Mouse (Mus musculus): ENCODE data around the gene Rftn1. TPM values are rescaled to one million over a fixed set of nuclear protein-coding genes. Genes with fewer than 3 reads are reported as not detected.

Rftn1 gene
- total and polyA plus RNA-seq, 2 experiments: 2.6 to 3.1 TPM

GRCm38 (mm10) chr17:50021400-50021799 lies 169.1 kb downstream of the Rftn1 start:
- TF ChIP-seq POLR2A (IDR thresholded peaks at IDR 0.05; ENCODE audit: extremely low read depth, insufficient read depth, low read length) (no peak), CTCF (IDR thresholded peaks at IDR 0.05; ENCODE audit: low read depth, low read length) (no peak)
- 52% methylated on average over 4 of the region's 4 CpGs for WGBS
- H3K79me2 ChIP-seq (ENCODE audit: control insufficient read depth, insufficient read depth, low read length): no peaks in the 10 kb centered on the region
- H3K27me3 ChIP-seq (ENCODE audit: control insufficient read depth, insufficient read depth, low read length): no peaks in the 10 kb centered on the region
- no peak for DNase-seq (ENCODE audit: extremely low read depth, low read depth, low spot score)
- H3K4me1 ChIP-seq (ENCODE audit: control insufficient read depth, insufficient read depth, low read length): no peaks in the 10 kb centered on the region
- H3K27ac ChIP-seq (replicated peaks; ENCODE audit: insufficient read depth, low read depth, low read length): no peak overlapping the region
- no peak overlapping the region for H3K9ac ChIP-seq (ENCODE audit: low read depth, low read length)
- no peaks in the 10 kb centered on the region for H3K36me3 ChIP-seq (ENCODE audit: control insufficient read depth, insufficient read depth, low read length)
- no peak overlapping the region for H3K4me3 ChIP-seq (ENCODE audit: insufficient read depth, low read depth, low read length)

GRCm38 (mm10) chr17:50020211-50021001 lies 170.1 kb downstream of the Rftn1 start:
- H3K9ac ChIP-seq (ENCODE audit: low read depth, low read length): no peak overlapping the region
- H3K27ac ChIP-seq (replicated peaks; ENCODE audit: insufficient read depth, low read depth, low read length): no peak overlapping the region

GRCm38 (mm10) chr17:50019819-50020210 lies 170.7 kb downstream of the Rftn1 start:
- Histone ChIP-seq H3K27ac (replicated peaks; ENCODE audit: insufficient read depth, low read depth, low read length) (no peak overlapping the region), H3K79me2 (ENCODE audit: control insufficient read depth, insufficient read depth, low read length) (no peaks in the 10 kb centered on the region), H3K27me3 (ENCODE audit: control insufficient read depth, insufficient read depth, low read length) (no peaks in the 10 kb centered on the region), H3K36me3 (ENCODE audit: control insufficient read depth, insufficient read depth, low read length) (no peaks in the 10 kb centered on the region), H3K4me3 (ENCODE audit: insufficient read depth, low read depth, low read length) (no peak overlapping the region), H3K9ac (ENCODE audit: low read depth, low read length) (no peak overlapping the region), H3K4me1 (ENCODE audit: control insufficient read depth, insufficient read depth, low read length) (no peaks in the 10 kb centered on the region)
- 87% methylated on average over 3 of the region's 3 CpGs for WGBS
- TF ChIP-seq POLR2A (IDR thresholded peaks at IDR 0.05; ENCODE audit: extremely low read depth, insufficient read depth, low read length) (no peak), CTCF (IDR thresholded peaks at IDR 0.05; ENCODE audit: low read depth, low read length) (no peak)
- no peak for DNase-seq (ENCODE audit: extremely low read depth, low read depth, low spot score)

More at GRCm38 (mm10) chr17:50020211-50021001, 170.1 kb downstream of the Rftn1 start:
- no peaks in the 10 kb centered on the region for H3K4me1 ChIP-seq (ENCODE audit: control insufficient read depth, insufficient read depth, low read length)
- H3K27me3 ChIP-seq (ENCODE audit: control insufficient read depth, insufficient read depth, low read length): no peaks in the 10 kb centered on the region
- H3K4me3 ChIP-seq (ENCODE audit: insufficient read depth, low read depth, low read length): no peak overlapping the region
- 72% methylated on average over 16 of the region's 16 CpGs for WGBS
- no peaks in the 10 kb centered on the region for H3K36me3 ChIP-seq (ENCODE audit: control insufficient read depth, insufficient read depth, low read length)
- H3K79me2 ChIP-seq (ENCODE audit: control insufficient read depth, insufficient read depth, low read length): no peaks in the 10 kb centered on the region
- no peak for DNase-seq (ENCODE audit: extremely low read depth, low read depth, low spot score)
- TF ChIP-seq POLR2A (IDR thresholded peaks at IDR 0.05; ENCODE audit: extremely low read depth, insufficient read depth, low read length) (no peak), CTCF (IDR thresholded peaks at IDR 0.05; ENCODE audit: low read depth, low read length) (no peak)

- no peak overlapping the region for H3K4me3 ChIP-seq (ENCODE audit: insufficient read depth, low read depth, low read length)
- no peaks in the 10 kb centered on the region for H3K36me3 ChIP-seq (ENCODE audit: control insufficient read depth, insufficient read depth, low read length)
- no peaks in the 10 kb centered on the region for H3K79me2 ChIP-seq (ENCODE audit: control insufficient read depth, insufficient read depth, low read length)
- no peak overlapping the region for H3K9ac ChIP-seq (ENCODE audit: low read depth, low read length)
- H3K27ac ChIP-seq (replicated peaks; ENCODE audit: insufficient read depth, low read depth, low read length): no peak overlapping the region
- H3K4me1 ChIP-seq (ENCODE audit: control insufficient read depth, insufficient read depth, low read length): no peaks in the 10 kb centered on the region
- H3K27me3 ChIP-seq (ENCODE audit: control insufficient read depth, insufficient read depth, low read length): no peaks in the 10 kb centered on the region
- TF ChIP-seq POLR2A (IDR thresholded peaks at IDR 0.05; ENCODE audit: extremely low read depth, insufficient read depth, low read length) (no peak), CTCF (IDR thresholded peaks at IDR 0.05; ENCODE audit: low read depth, low read length) (no peak)
- DNase-seq (ENCODE audit: extremely low read depth, low read depth, low spot score): no peak
- 81% methylated on average over 5 of the region's 5 CpGs for WGBS
Measured at GRCm38 (mm10) chr17:50019090-50019489, 171.4 kb downstream of the Rftn1 start.

- no peaks in the 10 kb centered on the region for H3K27me3 ChIP-seq (ENCODE audit: control insufficient read depth, insufficient read depth, low read length)
- H3K36me3 ChIP-seq (ENCODE audit: control insufficient read depth, insufficient read depth, low read length): no peaks in the 10 kb centered on the region
- H3K4me1 ChIP-seq (ENCODE audit: control insufficient read depth, insufficient read depth, low read length): no peaks in the 10 kb centered on the region
- no peak for DNase-seq (ENCODE audit: extremely low read depth, low read depth, low spot score)
- 81% methylated on average over 9 of the region's 9 CpGs for WGBS
- H3K79me2 ChIP-seq (ENCODE audit: control insufficient read depth, insufficient read depth, low read length): no peaks in the 10 kb centered on the region
- H3K9ac ChIP-seq (ENCODE audit: low read depth, low read length): no peak overlapping the region
- no peak overlapping the region for H3K27ac ChIP-seq (replicated peaks; ENCODE audit: insufficient read depth, low read depth, low read length)
- TF ChIP-seq POLR2A (IDR thresholded peaks at IDR 0.05; ENCODE audit: extremely low read depth, insufficient read depth, low read length) (no peak), CTCF (IDR thresholded peaks at IDR 0.05; ENCODE audit: low read depth, low read length) (no peak)
- H3K4me3 ChIP-seq (ENCODE audit: insufficient read depth, low read depth, low read length): no peak overlapping the region
Measured at GRCm38 (mm10) chr17:50014708-50015107, 175.8 kb downstream of the Rftn1 start.

- no peak for DNase-seq (ENCODE audit: extremely low read depth, low read depth, low spot score)
- H3K4me3 ChIP-seq (ENCODE audit: insufficient read depth, low read depth, low read length): no peak overlapping the region
- H3K27ac ChIP-seq (replicated peaks; ENCODE audit: insufficient read depth, low read depth, low read length): no peak overlapping the region
- TF ChIP-seq CTCF (IDR thresholded peaks at IDR 0.05; ENCODE audit: low read depth, low read length): no peak
- TF ChIP-seq POLR2A (IDR thresholded peaks at IDR 0.05; ENCODE audit: extremely low read depth, insufficient read depth, low read length): no peak
- no peak overlapping the region for H3K9ac ChIP-seq (ENCODE audit: low read depth, low read length)
- H3K4me1 ChIP-seq (ENCODE audit: control insufficient read depth, insufficient read depth, low read length): no peaks in the 10 kb centered on the region
- H3K27me3 ChIP-seq (ENCODE audit: control insufficient read depth, insufficient read depth, low read length): no peaks in the 10 kb centered on the region
- no peaks in the 10 kb centered on the region for H3K36me3 ChIP-seq (ENCODE audit: control insufficient read depth, insufficient read depth, low read length)
- H3K79me2 ChIP-seq (ENCODE audit: control insufficient read depth, insufficient read depth, low read length): no peaks in the 10 kb centered on the region
- 79% methylated on average over 2 of the region's 2 CpGs for WGBS
Measured at GRCm38 (mm10) chr17:50013848-50014247, 176.6 kb downstream of the Rftn1 start.
